19 mouse cellular contexts compared by ENCODE assay signal in the genomic region with DNA sequence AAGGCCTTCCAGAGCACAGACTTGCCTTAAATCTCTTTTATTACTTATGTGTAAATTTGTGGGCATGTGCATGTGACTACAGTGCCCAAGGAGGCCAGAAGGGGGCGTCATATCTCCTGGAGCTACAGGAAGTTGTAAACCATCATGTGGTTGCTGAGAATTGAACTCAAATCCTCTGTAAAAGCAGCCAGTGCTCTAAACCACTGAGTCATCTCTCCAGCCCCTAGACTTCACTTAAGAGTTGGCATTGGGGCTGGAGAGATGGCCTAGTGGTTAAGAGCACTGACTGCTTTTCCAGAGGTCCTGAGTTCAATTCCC. TPM values are rescaled to one million over a fixed set of nuclear protein-coding genes. Genes with fewer than 3 reads are reported as not detected.
DNase-seq lines count a peak whose midpoint lies in the region; ATAC-seq and TF ChIP-seq lines count a peak whose summit lies in the region.
"Had no signal": no experiment of that assay in that cellular context is flagged by ENCODE, and none has a peak within 500 bp of the region (broad histone marks: within the 10 kb centered on the region; RNA-seq: fewer than 3 reads in every experiment).

No protein-coding gene starts in this region.

- intact Hi-C loops in gastrocnemius, adult 2 months (cut with DNase I), result no loop called here

- H3K36me3 ChIP-seq in intestine, postnatal 0 days (ENCODE audit: control insufficient read depth, insufficient read depth), result peaks cover 86% of the 10 kb centered on the region
- H3K36me3 ChIP-seq in intestine, embryonic 16.5 days (ENCODE audit: control insufficient read depth, insufficient read depth, low read length), result peaks cover 17% of the 10 kb centered on the region
- H3K36me3 ChIP-seq in hindbrain, embryonic 13.5 days, result no peaks in the 10 kb centered on the region
- H3K36me3 ChIP-seq: forebrain, embryonic 10.5 days; hindbrain, embryonic 15.5 days had no signal

- H3K4me3 ChIP-seq in gastrocnemius, adult 2 months, result no peak overlapping the region
- no peak overlapping the region for H3K4me3 ChIP-seq in intestine, postnatal 0 days (ENCODE audit: low read depth, low read length)
- no peak overlapping the region for H3K4me3 ChIP-seq in intestine, embryonic 16.5 days (ENCODE audit: low read length)
- no peak overlapping the region for H3K4me3 ChIP-seq in hindbrain, embryonic 13.5 days
- H3K4me3 ChIP-seq: forebrain, embryonic 10.5 days; forebrain, embryonic 13.5 days; hindbrain, embryonic 15.5 days had no signal

- H3K27ac ChIP-seq in gastrocnemius, adult 2 months, result no peak overlapping the region
- no peak overlapping the region for H3K27ac ChIP-seq in intestine, postnatal 0 days (ENCODE audit: low read depth, low read length)
- H3K27ac ChIP-seq in intestine, embryonic 16.5 days (ENCODE audit: low read length), result no peak overlapping the region
- H3K27ac ChIP-seq in hindbrain, embryonic 13.5 days, result no peak overlapping the region
- H3K27ac ChIP-seq: forebrain, embryonic 10.5 days; forebrain, embryonic 13.5 days; hindbrain, embryonic 15.5 days had no signal

- no peak overlapping the region for H3K4me2 ChIP-seq in intestine, postnatal 0 days (replicated peaks; ENCODE audit: low read depth)
- H3K4me2 ChIP-seq in intestine, embryonic 16.5 days (ENCODE audit: low read depth, low read length), result no peak overlapping the region
- H3K4me2 ChIP-seq in hindbrain, embryonic 13.5 days, result no peak overlapping the region
- H3K4me2 ChIP-seq: forebrain, embryonic 13.5 days; heart, embryonic 11.5 days; hindbrain, embryonic 15.5 days had no signal

- peak; percentile 10; the same call in 1 of the 2 replicates for TF ChIP-seq CTCF in gastrocnemius, adult 2 months (IDR thresholded peaks at IDR 0.05)
- peak; percentile 40 for TF ChIP-seq CTCF in intestine, postnatal 0 days (IDR thresholded peaks at IDR 0.05; ENCODE audit: low read depth)

- H3K9me3 ChIP-seq in intestine, postnatal 0 days (ENCODE audit: control insufficient read depth), result no peaks in the 10 kb centered on the region
- no peaks in the 10 kb centered on the region for H3K9me3 ChIP-seq in intestine, embryonic 16.5 days (ENCODE audit: control insufficient read depth, low read length)
- H3K9me3 ChIP-seq in hindbrain, embryonic 13.5 days, result no peaks in the 10 kb centered on the region
- H3K9me3 ChIP-seq: forebrain, embryonic 13.5 days; hindbrain, embryonic 15.5 days had no signal

- no peak for DNase-seq in gastrocnemius, adult 2 months
- no peak for DNase-seq in gastrocnemius, postnatal 10 days
- peak; percentile 54 for DNase-seq in 416B (ENCODE audit: low read depth)
- DNase-seq in R1 (ENCODE audit: low read depth, low spot score), result peak; percentile 50
- DNase-seq: adrenal gland, postnatal 10 days; gastrocnemius, postnatal 25 days; kidney, adult 18-20 months had no signal

- H3K4me1 ChIP-seq in intestine, postnatal 0 days (replicated peaks; ENCODE audit: control insufficient read depth, insufficient read depth, low read length), result no peaks in the 10 kb centered on the region
- no peaks in the 10 kb centered on the region for H3K4me1 ChIP-seq in intestine, embryonic 16.5 days (ENCODE audit: control insufficient read depth, insufficient read depth, low read length)
- peaks cover 7% of the 10 kb centered on the region; the same call in 1 of the 2 replicates for H3K4me1 ChIP-seq in hindbrain, embryonic 13.5 days (replicated peaks)
- H3K4me1 ChIP-seq: forebrain, embryonic 13.5 days; hindbrain, embryonic 15.5 days had no signal

- ATAC-seq in intestine, postnatal 0 days, result no peak
- ATAC-seq in intestine, embryonic 16.5 days, result no peak
- ATAC-seq in hindbrain, embryonic 13.5 days (ENCODE audit: low FRiP score), result no peak
- ATAC-seq: CD4-positive, CD25-positive, alpha-beta regulatory T cell, adult 4 months; forebrain, embryonic 13.5 days; forebrain, embryonic 16.5 days had no signal

- 53% methylated on average over 1 of the region's 1 CpGs for WGBS in intestine, postnatal 0 days
- WGBS in intestine, embryonic 16.5 days, result 61% methylated on average over 1 of the region's 1 CpGs
- WGBS in hindbrain, embryonic 13.5 days, result 80% methylated on average over 1 of the region's 1 CpGs

- H3K27me3 ChIP-seq in intestine, postnatal 0 days (replicated peaks; ENCODE audit: control insufficient read depth, insufficient read depth, low read length), result no peaks in the 10 kb centered on the region
- no peaks in the 10 kb centered on the region for H3K27me3 ChIP-seq in intestine, embryonic 16.5 days (replicated peaks; ENCODE audit: control insufficient read depth, insufficient read depth, low read length)
- H3K27me3 ChIP-seq in hindbrain, embryonic 13.5 days, result peaks cover 19% of the 10 kb centered on the region
- H3K27me3 ChIP-seq: hindbrain, embryonic 15.5 days had no signal

- no peak overlapping the region for H3K9ac ChIP-seq in intestine, postnatal 0 days (ENCODE audit: low read depth, low read length)
- H3K9ac ChIP-seq in intestine, embryonic 16.5 days (ENCODE audit: low read depth, low read length), result no peak overlapping the region
- no peak overlapping the region for H3K9ac ChIP-seq in hindbrain, embryonic 13.5 days
- H3K9ac ChIP-seq: forebrain, embryonic 13.5 days; hindbrain, embryonic 15.5 days had no signal

RNA-seq across cellular contexts. Expression of a gene that starts 35.6 kb away (rescaled TPM):
- 1 to 10 TPM; 3.0 to 3.6 TPM for total RNA-seq in gastrocnemius, adult 2 months (2021)
- 1 to 10 TPM; 1.4 to 1.6 TPM for total RNA-seq in gastrocnemius, postnatal 10 days (2021)
- 0.20 TPM in 2 replicates for polyA plus RNA-seq in intestine, postnatal 0 days (2015; fragmentation: Nextera tagmentation; extraction: Ambion mirVana)
- 0.20 and 0.22 TPM in 2 replicates for polyA plus RNA-seq in intestine, embryonic 16.5 days (2015; fragmentation: Nextera tagmentation; extraction: Ambion mirVana)
- 4.4 and 5.0 TPM in 2 replicates for polyA plus RNA-seq in hindbrain, embryonic 13.5 days (2015; fragmentation: Nextera tagmentation; extraction: Ambion mirVana)
- polyA plus RNA-seq: heart, embryonic 14.5 days; heart, postnatal 0 days had no signal

RNA-seq across cellular contexts. Expression of a gene that starts 44.6 kb away (rescaled TPM):
- total RNA-seq in gastrocnemius, adult 2 months (2021), result 10 to 100 TPM; 32.0 to 36.7 TPM
- 10 to 100 TPM; 21.4 to 23.3 TPM for total RNA-seq in gastrocnemius, postnatal 10 days (2021)
- 114 and 141 TPM in 2 replicates for polyA plus RNA-seq in intestine, postnatal 0 days (2015; fragmentation: Nextera tagmentation; extraction: Ambion mirVana)
- polyA plus RNA-seq in intestine, embryonic 16.5 days (2015; fragmentation: Nextera tagmentation; extraction: Ambion mirVana), result 70.3 and 81.3 TPM in 2 replicates
- polyA plus RNA-seq in hindbrain, embryonic 13.5 days (2015; fragmentation: Nextera tagmentation; extraction: Ambion mirVana), result 1.9 and 2.3 TPM in 2 replicates
- polyA plus RNA-seq: CD4-positive, CD25-positive, alpha-beta regulatory T cell, adult 4 months had no signal

RNA-seq across cellular contexts. Expression of a gene that starts 53.8 kb away (rescaled TPM):
- total RNA-seq in gastrocnemius, adult 2 months (2021), result under 1 TPM in 1 of 2 experiments, not detected in 1; 0.20 TPM
- under 1 TPM in 1 of 2 experiments, not detected in 1; 0.99 TPM for total RNA-seq in gastrocnemius, postnatal 10 days (2021)
- 0.99 and 1.1 TPM in 2 replicates for polyA plus RNA-seq in intestine, postnatal 0 days (2015; fragmentation: Nextera tagmentation; extraction: Ambion mirVana)
- polyA plus RNA-seq in intestine, embryonic 16.5 days (2015; fragmentation: Nextera tagmentation; extraction: Ambion mirVana), result 3.4 and 3.9 TPM in 2 replicates
- polyA plus RNA-seq in hindbrain, embryonic 13.5 days (2015; fragmentation: Nextera tagmentation; extraction: Ambion mirVana), result 1.1 and 1.7 TPM in 2 replicates
- polyA plus RNA-seq: C2C12 had no signal

Comparison
In these comparisons a context has a peak if more than half of its experiments do, and no peak if none do; other contexts are left out.
1. DNase-seq: peak in 416B (single experiment) and R1 (single experiment); none in gastrocnemius, adult 2 months (single experiment) and gastrocnemius, postnatal 10 days (single experiment).
2. RNA of a gene that starts 44.6 kb away (polyA plus RNA-seq): 114 to 141 TPM in intestine, postnatal 0 days and 70.3 to 81.3 TPM in intestine, embryonic 16.5 days; 1.9 to 2.3 TPM in hindbrain, embryonic 13.5 days; every median in the first group is over 10 times any median in the second.